Mouse (Mus musculus): ENCODE measurements around the gene Lipk. TPM values are rescaled to one million over a fixed set of nuclear protein-coding genes. Genes with fewer than 3 reads are reported as not detected.

Lipk gene
- not detected in 2 replicates for polyA plus RNA-seq (2012; ENCODE audit: insufficient read depth, insufficient read length, low replicate concordance, missing spikeins)

DNA sequence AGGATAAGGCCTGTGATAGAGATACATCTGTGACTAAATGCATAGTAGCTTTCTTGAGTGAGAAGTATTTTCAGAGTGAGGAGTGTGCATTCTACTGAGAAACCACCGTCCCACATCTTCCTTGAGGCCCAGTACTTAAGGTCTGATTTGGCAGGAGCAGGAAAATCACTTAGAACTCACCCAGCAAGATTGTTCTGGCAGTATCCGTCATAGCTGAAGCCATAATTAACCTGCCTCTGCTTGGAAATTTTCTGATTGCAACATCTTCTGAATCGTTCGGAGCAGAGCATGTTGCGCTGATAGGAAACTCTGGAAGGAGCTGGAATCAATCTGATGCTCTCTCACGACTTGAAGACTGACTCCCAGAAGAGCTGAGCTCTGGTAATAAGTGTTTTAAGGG is at the start of gene Lipk:
TSS of gene Lipk (plus strand) at position 289 of the 400 bp plus-strand sequence.
- Histone ChIP-seq H3K4me1 (ENCODE audit: control insufficient read depth, insufficient read depth, low read length) (no peaks in the 10 kb centered on the region), H3K4me3 (ENCODE audit: insufficient read depth, low read depth, low read length) (no peak within 1 kb of the TSS), H3K27ac (ENCODE audit: insufficient read depth, low read depth, low read length) (no peak within 1 kb of the TSS)
- WGBS: 93% methylated on average over 6 of the region's 6 CpGs
- TF ChIP-seq CTCF (IDR thresholded peaks at IDR 0.05; ENCODE audit: insufficient read depth, low read depth, low read length) (no peak), POLR2A (IDR thresholded peaks at IDR 0.05; ENCODE audit: insufficient read depth, low read depth, low read length) (no peak)

DNA sequence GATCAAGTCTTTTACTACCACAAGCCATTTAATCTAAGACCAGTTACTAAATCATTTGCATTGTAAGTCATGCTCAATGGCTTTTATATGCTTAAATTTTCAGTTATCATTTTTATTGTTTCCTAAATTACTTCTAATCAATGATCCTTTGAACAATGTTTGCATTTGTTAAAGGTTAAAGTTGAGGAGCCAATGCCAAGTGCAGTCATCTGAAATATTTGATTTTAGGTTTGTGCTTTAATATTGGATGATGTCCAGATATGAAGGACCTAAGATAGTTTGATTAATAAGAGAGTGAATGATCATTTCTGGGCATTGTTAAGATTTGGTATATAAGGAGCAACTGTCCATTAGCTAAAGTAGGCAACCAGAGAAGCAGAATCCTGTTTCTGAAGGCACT is 47.2 kb upstream of the Lipk start, which contains the start of gene Lipf:
TSS of gene Lipf (plus strand) at position 301 of the 400 bp plus-strand sequence.
- TF ChIP-seq CTCF (IDR thresholded peaks at IDR 0.05; ENCODE audit: insufficient read depth, low read depth, low read length) (no peak), POLR2A (IDR thresholded peaks at IDR 0.05; ENCODE audit: insufficient read depth, low read depth, low read length) (no peak)
- no peak within 1 kb of the TSS for H3K4me3 ChIP-seq (ENCODE audit: insufficient read depth, low read depth, low read length)

GRCm38 (mm10) chr19:33979007-33979406 is 29.1 kb upstream of the Lipk start:
- 56% methylated on average over 3 of the region's 3 CpGs for WGBS
- TF ChIP-seq CTCF (IDR thresholded peaks at IDR 0.05; ENCODE audit: insufficient read depth, low read depth, low read length): no peak
- no peak for TF ChIP-seq POLR2A (IDR thresholded peaks at IDR 0.05; ENCODE audit: insufficient read depth, low read depth, low read length)
- no peaks in the 10 kb centered on the region for H3K4me1 ChIP-seq (ENCODE audit: control insufficient read depth, insufficient read depth, low read length)
- H3K4me3 ChIP-seq (ENCODE audit: insufficient read depth, low read depth, low read length): no peak overlapping the region
- no peak overlapping the region for H3K27ac ChIP-seq (ENCODE audit: insufficient read depth, low read depth, low read length)

More for the DNA sequence above, 47.2 kb upstream of the Lipk start, which contains the start of gene Lipf:
- no peaks in the 10 kb centered on the region for H3K4me1 ChIP-seq (ENCODE audit: control insufficient read depth, insufficient read depth, low read length)
- no peak within 1 kb of the TSS for H3K27ac ChIP-seq (ENCODE audit: insufficient read depth, low read depth, low read length)

GRCm38 (mm10) chr19:33983043-33983442 is 25.0 kb upstream of the Lipk start:
- Histone ChIP-seq H3K27ac (ENCODE audit: insufficient read depth, low read depth, low read length) (no peak overlapping the region), H3K4me3 (ENCODE audit: insufficient read depth, low read depth, low read length) (no peak overlapping the region), H3K4me1 (ENCODE audit: control insufficient read depth, insufficient read depth, low read length) (no peaks in the 10 kb centered on the region)
- WGBS: 88% methylated on average over 3 of the region's 3 CpGs
- no peak for TF ChIP-seq POLR2A (IDR thresholded peaks at IDR 0.05; ENCODE audit: insufficient read depth, low read depth, low read length)
- no peak for TF ChIP-seq CTCF (IDR thresholded peaks at IDR 0.05; ENCODE audit: insufficient read depth, low read depth, low read length)

GRCm38 (mm10) chr19:34021440-34022172 is 13.5 kb downstream of the Lipk start:
- WGBS: 90% methylated on average over 11 of the region's 11 CpGs
- no peak overlapping the region for H3K4me3 ChIP-seq (ENCODE audit: insufficient read depth, low read depth, low read length)
- no peak overlapping the region for H3K27ac ChIP-seq (ENCODE audit: insufficient read depth, low read depth, low read length)
- H3K4me1 ChIP-seq (ENCODE audit: control insufficient read depth, insufficient read depth, low read length): no peaks in the 10 kb centered on the region
- TF ChIP-seq POLR2A (IDR thresholded peaks at IDR 0.05; ENCODE audit: insufficient read depth, low read depth, low read length): no peak
- TF ChIP-seq CTCF (IDR thresholded peaks at IDR 0.05; ENCODE audit: insufficient read depth, low read depth, low read length): no peak

- Histone ChIP-seq H3K27ac (ENCODE audit: insufficient read depth, low read depth, low read length) (no peak overlapping the region), H3K4me1 (ENCODE audit: control insufficient read depth, insufficient read depth, low read length) (no peaks in the 10 kb centered on the region), H3K4me3 (ENCODE audit: insufficient read depth, low read depth, low read length) (no peak overlapping the region)
- TF ChIP-seq CTCF (IDR thresholded peaks at IDR 0.05; ENCODE audit: insufficient read depth, low read depth, low read length) (no peak), POLR2A (IDR thresholded peaks at IDR 0.05; ENCODE audit: insufficient read depth, low read depth, low read length) (no peak)
- WGBS: 37% methylated on average over 3 of the region's 3 CpGs
These were observed 14.7 kb downstream of the Lipk start for GRCm38 (mm10) chr19:34022759-34023158.

- Histone ChIP-seq H3K4me3 (ENCODE audit: insufficient read depth, low read depth, low read length) (no peak overlapping the region), H3K27ac (ENCODE audit: insufficient read depth, low read depth, low read length) (no peak overlapping the region), H3K4me1 (ENCODE audit: control insufficient read depth, insufficient read depth, low read length) (no peaks in the 10 kb centered on the region)
- TF ChIP-seq CTCF (IDR thresholded peaks at IDR 0.05; ENCODE audit: insufficient read depth, low read depth, low read length) (no peak), POLR2A (IDR thresholded peaks at IDR 0.05; ENCODE audit: insufficient read depth, low read depth, low read length) (no peak)
- 69% methylated on average over 1 of the region's 1 CpGs for WGBS
These were observed 31.6 kb downstream of the Lipk start for GRCm38 (mm10) chr19:34039731-34040130.

- no peak overlapping the region for H3K27ac ChIP-seq (ENCODE audit: insufficient read depth, low read depth, low read length)
- H3K4me1 ChIP-seq (ENCODE audit: control insufficient read depth, insufficient read depth, low read length): no peaks in the 10 kb centered on the region
- WGBS: 60% methylated on average over 6 of the region's 6 CpGs
- H3K4me3 ChIP-seq (ENCODE audit: insufficient read depth, low read depth, low read length): no peak overlapping the region
- no peak for TF ChIP-seq CTCF (IDR thresholded peaks at IDR 0.05; ENCODE audit: insufficient read depth, low read depth, low read length)
- no peak for TF ChIP-seq POLR2A (IDR thresholded peaks at IDR 0.05; ENCODE audit: insufficient read depth, low read depth, low read length)
These were observed 34.9 kb downstream of the Lipk start for GRCm38 (mm10) chr19:34043008-34043407.

- TF ChIP-seq CTCF (IDR thresholded peaks at IDR 0.05; ENCODE audit: insufficient read depth, low read depth, low read length): no peak
- no peak for TF ChIP-seq POLR2A (IDR thresholded peaks at IDR 0.05; ENCODE audit: insufficient read depth, low read depth, low read length)
- no peak overlapping the region for H3K27ac ChIP-seq (ENCODE audit: insufficient read depth, low read depth, low read length)
- H3K4me1 ChIP-seq (ENCODE audit: control insufficient read depth, insufficient read depth, low read length): no peaks in the 10 kb centered on the region
- WGBS: 95% methylated on average over 3 of the region's 3 CpGs
- no peak overlapping the region for H3K4me3 ChIP-seq (ENCODE audit: insufficient read depth, low read depth, low read length)
These were observed 41.4 kb downstream of the Lipk start for GRCm38 (mm10) chr19:34049371-34050039.
